Mouse (Mus musculus): ENCODE results near the gene Ranbp9. TPM values are rescaled to one million over a fixed set of nuclear protein-coding genes. Genes with fewer than 3 reads are reported as not detected.

Gene Ranbp9
- 154 TPM for polyA plus RNA-seq (2014; fragmentation: Illumina TruSeq; extraction: RNeasy Lipid Tissue Mini Kit (QIAGEN cat#74804))

DNA sequence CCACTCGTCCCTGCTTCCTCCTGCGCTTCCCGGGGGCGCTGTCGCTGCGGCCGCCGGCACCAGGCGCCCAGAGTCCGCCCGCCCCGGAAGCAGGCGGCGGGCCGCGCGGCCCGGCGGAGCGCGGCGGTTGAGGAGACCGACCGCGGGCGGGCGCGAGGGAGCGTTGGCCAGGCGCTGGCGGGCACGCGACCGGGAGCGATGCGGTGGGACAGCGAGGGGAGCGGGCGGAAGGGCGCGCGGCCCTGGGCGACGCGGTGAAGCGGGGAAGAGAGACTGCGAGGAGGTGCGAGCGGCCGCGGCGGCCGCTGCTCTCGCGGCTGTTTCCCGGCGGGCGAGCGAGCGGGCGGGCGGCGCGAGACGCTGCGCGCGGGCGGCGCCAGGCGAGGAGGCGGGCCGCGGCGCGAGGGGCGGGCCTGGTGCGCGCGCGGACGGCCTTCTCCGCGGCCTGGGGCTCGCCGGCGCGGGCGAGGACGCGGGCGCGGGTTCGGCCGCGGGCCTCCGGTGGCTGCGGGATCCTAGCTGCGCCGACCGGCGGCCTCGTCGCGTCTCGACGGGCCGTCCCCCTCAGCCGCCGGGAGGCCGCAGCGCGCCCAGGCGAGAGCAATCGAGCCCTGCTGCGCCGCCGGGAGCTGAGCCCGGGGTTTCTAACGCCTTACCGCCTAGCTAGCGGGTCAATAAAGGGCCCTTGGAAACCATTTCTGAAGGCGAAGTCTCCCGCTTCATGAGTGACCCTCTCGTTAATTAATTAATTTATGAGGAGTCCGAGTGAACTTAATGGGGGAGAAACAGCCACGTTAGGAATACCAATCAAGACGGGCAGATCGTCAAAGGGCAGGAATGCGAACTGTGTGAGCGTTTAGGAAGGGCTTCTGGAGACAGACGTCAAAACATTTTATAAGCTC lies at the start of gene Ranbp9:
Ranbp9 (minus strand) TSS at position 326 of the 902 bp plus-strand sequence.

DNA sequence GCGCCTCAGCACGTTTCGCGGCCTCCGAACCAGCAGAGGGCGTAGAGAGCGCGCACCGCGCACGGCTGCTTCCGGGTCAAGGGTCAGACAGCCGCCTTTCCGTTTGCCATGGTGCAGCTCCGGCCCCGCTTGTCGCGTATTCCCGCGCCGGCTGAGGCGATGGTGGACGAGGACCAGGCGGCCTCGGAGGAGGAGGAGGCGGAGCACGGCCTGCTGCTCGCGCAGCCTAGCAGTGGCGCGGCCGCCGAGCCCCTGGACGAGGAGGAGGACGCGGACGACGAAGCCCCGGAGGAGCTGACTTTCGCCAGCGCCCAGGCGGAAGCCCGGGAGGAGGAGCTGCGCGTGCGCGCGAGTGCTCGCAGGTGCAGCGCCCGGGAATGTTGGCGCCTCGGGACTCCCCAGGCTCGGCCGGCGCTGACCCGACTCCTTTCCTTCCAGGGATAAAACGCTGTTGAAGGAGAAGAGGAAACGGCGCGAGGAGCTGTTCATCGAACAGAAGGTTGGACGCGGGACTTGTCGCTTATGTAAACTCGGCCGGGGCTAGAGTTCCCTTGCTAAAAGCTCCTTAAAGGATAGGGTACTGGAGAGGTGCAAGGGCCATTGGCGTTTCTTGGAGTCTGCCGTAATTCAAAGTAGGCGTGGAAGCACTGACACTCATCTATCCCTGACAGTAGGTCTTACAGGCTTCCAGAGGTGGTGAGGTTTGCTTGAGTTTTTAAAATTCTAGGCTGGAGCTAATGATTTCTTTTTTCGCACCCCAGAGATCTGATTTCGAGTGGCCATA lies 82.6 kb downstream of the Ranbp9 start, which contains the start of gene Nol7:
Nol7 (plus strand) TSS at position 94 of the 784 bp plus-strand sequence.

DNA sequence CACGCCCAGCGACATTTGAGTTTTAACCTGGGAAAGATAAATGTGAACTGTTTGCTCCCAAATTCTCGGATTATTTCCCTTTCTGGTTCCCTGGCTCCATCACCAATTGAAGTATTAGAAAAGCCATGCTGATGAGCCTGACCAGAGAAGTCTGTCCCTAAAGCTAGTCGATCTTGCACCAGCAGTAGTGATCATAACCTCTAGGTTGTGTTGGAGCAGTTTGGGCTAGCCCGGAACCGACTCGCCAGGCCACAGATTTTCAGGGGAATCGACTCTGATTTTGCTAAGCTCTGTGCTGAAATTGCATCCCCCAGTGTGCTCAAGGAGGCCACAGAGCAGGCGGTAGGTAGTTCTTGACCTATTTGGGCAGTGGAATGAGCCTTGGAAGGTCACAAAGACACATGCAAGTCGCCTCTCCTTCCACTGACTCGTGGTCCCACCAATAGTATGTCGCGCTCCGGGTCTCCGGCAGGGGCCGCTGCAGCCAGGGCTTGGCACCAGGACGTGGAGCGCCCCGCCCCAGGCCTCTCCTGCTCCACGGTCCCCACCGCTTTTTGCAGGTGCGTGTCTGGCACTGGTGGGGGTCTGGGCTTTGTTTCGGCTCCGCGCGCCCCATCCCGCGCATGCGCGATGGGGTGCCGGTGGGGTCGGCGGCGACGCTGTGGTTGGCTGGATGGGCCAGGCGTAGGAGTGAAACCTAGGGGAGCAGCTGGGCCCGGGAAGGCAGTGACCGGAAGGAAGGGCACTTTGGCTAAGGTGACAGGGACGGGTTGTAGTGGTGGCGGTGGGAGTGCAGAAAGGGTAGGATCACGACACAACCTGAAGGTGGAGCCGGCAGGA lies 115.9 kb downstream of the Ranbp9 start, which contains the start of gene Sirt5:
Sirt5 (plus strand) TSS at position 512 of the 840 bp plus-strand sequence.

Other genes with a start within 250 kb of the Ranbp9 start
- gene Gfod1, start 177.1 kb downstream of the Ranbp9 start, polyA plus RNA-seq (2014; fragmentation: Illumina TruSeq; extraction: RNeasy Lipid Tissue Mini Kit (QIAGEN cat#74804)) = 2.5 TPM
- gene Sirt5, start 115.8 kb downstream of the Ranbp9 start, polyA plus RNA-seq (2014; fragmentation: Illumina TruSeq; extraction: RNeasy Lipid Tissue Mini Kit (QIAGEN cat#74804)) = 7.5 TPM
- gene Nol7, start 82.9 kb downstream of the Ranbp9 start, polyA plus RNA-seq (2014; fragmentation: Illumina TruSeq; extraction: RNeasy Lipid Tissue Mini Kit (QIAGEN cat#74804)) = 338 TPM
- 31.6 TPM for gene Mcur1, start 78.9 kb upstream of the Ranbp9 start, polyA plus RNA-seq (2014; fragmentation: Illumina TruSeq; extraction: RNeasy Lipid Tissue Mini Kit (QIAGEN cat#74804))
- gene Rnf182, start 134.4 kb upstream of the Ranbp9 start, polyA plus RNA-seq (2014; fragmentation: Illumina TruSeq; extraction: RNeasy Lipid Tissue Mini Kit (QIAGEN cat#74804)) = 6.7 TPM

Measured in ovary, adult 10 weeks (tissue).